Mouse (Mus musculus) kidney, adult 9 months (tissue): Measurements from ENCODE around the gene Pitpnm1.

Experiments used
- DNase-seq: peaks from one replicate; pipeline ENCODE4 v3.0.0; 2022

The Pitpnm1 gene

GRCm38 (mm10) chr19:4143759-4144268 lies 44.0 kb downstream of the Pitpnm1 start, which contains the start of gene Cabp4:
Gene Cabp4 (minus strand): TSS chr19:4144033.
- DNase-seq = no peak

- DNase-seq = peak; percentile 49
These were observed 45.0 kb downstream of the Pitpnm1 start for GRCm38 (mm10) chr19:4144550-4145498.

DNA sequence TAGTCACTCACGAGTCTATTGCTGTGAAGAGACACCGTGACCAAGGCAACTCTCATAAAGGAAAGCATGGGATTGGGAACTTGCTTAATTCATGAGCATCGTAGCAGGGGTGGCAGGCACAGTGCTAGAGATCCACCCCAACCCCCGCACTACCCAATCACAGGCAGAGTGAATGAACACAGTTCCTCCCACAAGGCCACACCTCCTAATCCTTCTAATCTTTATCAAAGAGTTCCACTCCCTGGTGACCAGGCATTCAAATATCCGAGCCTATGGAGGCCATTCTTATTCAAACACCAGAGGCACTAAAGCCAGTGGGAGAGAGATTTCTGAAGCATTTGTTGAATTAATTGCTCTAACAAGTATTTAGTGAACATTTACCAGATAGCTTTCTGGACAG lies 46.1 kb downstream of the Pitpnm1 start:
- DNase-seq = peak; percentile 11

- no peak for DNase-seq
These were observed 46.7 kb downstream of the Pitpnm1 start for GRCm38 (mm10) chr19:4146366-4147021.

GRCm38 (mm10) chr19:4147022-4147405 lies 47.2 kb downstream of the Pitpnm1 start:
- DNase-seq = peak; percentile 33

- no peak for DNase-seq
These were observed 48.1 kb downstream of the Pitpnm1 start for GRCm38 (mm10) chr19:4147782-4148490.

DNA sequence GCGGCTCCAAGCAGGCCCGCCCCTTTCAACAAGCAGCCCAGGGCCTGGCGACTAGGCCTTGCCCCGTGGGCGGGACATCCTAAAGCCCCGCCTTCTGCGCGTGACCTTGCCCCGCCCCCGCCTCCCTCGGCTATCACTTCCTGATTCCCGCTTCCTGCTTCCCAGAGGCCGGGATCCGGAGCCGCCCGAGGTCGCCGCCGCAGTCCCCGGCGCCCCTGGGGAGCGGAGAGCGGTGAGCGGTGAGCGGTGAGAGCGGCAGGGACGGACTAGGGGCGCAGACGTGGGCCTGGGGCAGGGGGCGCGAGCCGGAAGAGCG lies 48.7 kb downstream of the Pitpnm1 start, which contains the start of gene Coro1b:
TSS of gene Coro1b (plus strand) at position 129 of the 316 bp plus-strand sequence.
- peak; percentile 98 for DNase-seq

GRCm38 (mm10) chr19:4148819-4149218 lies 49.0 kb downstream of the Pitpnm1 start:
- DNase-seq = peak; percentile 32

DNA sequence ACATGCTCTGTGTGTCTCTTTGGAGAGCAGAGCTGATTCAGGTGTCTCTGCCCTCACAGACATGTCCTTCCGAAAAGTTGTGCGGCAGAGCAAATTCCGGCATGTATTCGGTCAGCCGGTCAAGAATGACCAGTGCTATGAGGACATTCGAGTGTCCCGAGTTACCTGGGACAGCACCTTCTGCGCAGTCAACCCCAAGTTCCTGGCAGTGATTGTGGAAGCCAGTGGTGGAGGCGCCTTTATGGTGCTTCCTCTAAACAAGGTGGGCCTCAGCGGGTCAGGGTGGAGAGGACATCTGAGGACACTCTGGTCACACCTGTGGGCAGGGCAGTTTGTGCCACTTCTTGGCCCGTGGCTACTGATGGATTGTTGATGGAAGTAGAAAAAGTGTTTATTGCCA lies 49.5 kb downstream of the Pitpnm1 start:
- DNase-seq = no peak

GRCm38 (mm10) chr19:4149764-4150461 lies 50.1 kb downstream of the Pitpnm1 start:
- no peak for DNase-seq

DNA sequence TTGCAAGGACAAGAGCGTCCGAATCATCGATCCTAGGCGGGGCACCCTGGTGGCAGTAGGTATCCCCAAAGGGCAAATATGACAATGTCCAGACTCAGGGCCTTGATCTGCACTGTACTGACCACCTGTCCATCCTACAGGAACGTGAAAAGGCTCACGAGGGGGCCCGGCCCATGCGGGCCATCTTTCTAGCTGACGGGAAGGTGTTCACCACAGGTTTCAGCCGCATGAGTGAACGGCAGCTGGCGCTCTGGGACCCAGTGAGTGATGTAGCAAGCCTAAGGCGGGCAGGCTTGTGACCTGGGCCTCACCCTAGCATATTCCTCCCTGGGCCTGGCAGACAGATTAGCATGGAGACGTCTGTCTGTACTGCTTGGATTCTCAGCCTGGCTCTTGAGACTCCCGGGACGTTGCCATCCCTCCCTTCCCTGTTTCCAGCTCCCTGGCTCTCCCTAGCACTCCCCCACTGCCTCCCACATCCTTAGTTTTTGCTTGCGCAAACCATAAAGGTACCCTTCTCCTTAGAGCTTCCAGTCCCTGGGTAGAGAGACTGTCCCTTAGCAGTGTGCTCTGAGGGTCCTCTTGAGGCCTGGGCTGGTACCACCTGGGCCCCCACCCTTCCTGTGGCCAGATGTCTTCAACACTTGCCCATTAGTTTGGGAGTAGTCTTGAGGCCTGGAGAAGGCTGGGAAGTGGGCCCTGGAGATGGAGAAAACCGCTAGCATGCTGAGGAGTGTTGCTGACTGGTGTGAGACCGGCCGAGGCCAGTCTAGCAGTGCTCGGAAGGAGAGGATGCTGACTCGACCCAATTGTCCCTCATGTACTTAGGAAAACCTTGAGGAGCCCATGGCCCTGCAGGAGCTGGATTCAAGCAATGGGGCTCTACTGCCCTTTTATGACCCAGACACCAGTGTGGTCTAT lies 51.0 kb downstream of the Pitpnm1 start:
- DNase-seq = no peak

- no peak for DNase-seq
These were observed 51.7 kb downstream of the Pitpnm1 start for GRCm38 (mm10) chr19:4151488-4151860.

GRCm38 (mm10) chr19:4151898-4152297 lies 52.1 kb downstream of the Pitpnm1 start:
- no peak for DNase-seq

DNA sequence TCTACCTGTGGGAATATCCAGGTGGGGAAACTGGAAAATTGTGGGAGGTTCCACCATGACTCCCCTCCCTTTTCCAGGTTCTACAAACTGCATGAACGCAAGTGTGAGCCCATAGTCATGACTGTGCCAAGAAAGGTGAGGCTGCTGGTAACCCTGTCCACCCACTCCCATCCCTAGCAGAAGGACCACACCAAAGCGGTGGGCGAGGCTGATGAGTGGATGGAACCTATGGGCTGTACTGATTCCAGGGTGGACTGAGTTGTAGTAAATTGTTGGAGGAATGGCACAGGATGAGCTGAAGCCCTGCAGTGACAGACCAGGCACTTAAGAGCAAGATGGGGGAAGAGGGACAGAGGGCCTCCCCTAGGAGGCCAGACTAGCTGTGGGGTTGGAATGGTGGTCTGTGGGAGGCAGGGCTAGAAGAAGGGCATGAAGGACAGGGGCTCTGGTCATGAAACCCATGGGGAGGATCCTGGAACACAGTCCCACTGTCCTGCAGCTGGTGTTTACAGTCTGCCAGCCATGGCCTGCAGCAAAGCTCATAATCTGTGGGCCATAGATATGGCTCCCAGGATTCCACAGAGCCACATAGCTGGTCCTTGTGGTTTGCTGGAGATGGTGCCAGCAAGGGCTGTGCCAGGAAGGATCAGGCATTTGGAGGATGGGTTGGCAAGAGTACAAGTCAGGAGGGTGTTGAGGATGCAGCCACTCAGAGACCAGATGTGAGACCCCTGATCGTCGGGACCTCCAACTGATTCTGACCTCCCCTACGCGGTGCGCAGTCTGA lies 52.8 kb downstream of the Pitpnm1 start:
- no peak for DNase-seq

DNA sequence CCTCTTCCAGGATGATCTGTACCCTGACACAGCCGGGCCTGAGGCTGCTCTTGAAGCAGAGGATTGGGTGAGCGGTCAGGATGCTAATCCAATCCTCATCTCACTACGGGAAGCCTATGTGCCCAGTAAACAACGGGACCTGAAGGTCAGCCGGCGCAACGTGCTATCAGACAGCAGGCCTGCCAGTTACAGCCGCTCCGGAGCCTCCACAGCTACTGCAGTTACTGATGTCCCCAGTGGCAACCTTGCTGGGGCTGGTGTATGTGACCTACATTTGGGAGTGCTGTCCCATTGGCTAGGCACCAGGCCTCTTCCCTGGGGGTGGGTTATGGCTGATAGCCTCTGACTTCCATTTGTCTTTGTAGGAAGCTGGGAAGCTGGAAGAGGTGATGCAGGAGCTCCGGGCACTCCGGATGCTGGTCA lies 53.4 kb downstream of the Pitpnm1 start, which contains the start of gene Ptprcap:
TSS of gene Ptprcap (plus strand) at position 373 of the 423 bp plus-strand sequence.
- DNase-seq = no peak

DNA sequence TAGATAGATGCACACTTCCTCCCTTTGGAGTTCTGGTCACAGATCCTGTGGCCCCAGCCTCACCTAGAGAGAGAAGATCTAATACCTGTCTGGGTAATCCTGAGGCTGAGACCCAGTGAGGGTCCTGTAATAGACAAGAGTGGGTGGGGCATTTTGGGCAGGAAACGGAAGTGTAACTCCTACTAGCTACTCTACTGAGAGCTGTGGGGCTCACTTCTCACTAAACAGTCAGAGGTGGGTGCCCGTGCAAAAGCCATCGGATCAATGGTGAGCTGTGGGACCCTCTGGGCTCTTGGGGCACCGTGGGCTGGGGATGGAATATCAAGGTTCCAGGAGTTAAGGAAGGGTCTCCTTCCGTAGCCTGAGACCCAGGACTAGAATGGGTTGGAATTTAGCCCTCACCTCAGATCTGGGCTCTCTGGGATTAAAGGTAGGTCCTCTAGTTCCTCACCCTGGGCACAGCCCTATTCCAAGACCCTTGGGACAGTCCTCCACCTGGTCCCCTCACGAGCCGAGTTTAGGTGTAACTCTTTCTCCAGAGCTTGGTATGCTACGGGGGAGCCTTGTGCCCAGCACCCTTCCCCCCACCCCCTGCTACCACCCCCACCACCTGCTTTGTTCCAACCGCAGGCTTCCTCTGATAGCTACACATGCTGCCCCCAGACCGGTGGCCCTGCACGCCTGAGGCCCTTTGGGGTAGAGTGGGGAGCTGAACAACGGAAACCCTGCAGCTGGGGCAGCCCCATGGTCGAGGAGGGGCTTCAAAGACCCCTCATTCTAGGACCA lies 54.8 kb downstream of the Pitpnm1 start:
- DNase-seq = no peak

GRCm38 (mm10) chr19:4155223-4156072 lies 55.6 kb downstream of the Pitpnm1 start:
- DNase-seq = no peak

DNA sequence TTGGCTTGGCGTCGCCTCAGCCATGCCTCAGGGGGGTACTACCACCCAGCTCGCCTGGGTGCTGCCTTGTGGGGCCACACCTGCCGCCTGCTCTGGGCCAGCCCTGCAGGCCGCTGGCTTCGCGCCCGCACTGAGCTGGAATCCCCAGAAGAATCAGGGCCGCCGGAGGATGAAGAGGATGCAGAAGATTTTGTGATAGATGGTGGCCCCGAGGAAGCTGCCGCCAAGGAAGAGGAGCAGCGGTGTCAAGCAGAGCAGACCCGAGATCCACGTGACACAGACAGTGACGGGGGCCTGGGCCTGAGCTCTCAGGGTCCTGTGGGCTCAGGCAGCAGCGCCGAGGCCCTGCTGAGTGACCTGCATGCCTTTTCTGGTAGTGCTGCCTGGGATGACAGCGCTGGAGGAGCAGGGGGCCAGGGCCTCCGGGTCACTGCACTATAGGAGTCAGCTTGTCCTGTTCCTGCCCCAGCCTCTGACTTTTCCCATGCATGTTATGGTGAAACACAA lies 56.3 kb downstream of the Pitpnm1 start:
- no peak for DNase-seq
